Mouse (Mus musculus) v-Abl transformed pro-B cells (cell line): ENCODE measurements around the gene Lenep.
"Not testable (repeated sequence)": the region's sequence is repeated elsewhere in the genome, so short reads cannot be mapped to it uniquely, and the experiment has no call there.

Source experiments
- in situ Hi-C, 2 experiments: fragments of 400-800 bp; cut with MboI; formaldehyde crosslinking; loops; one replicate each; pipeline ENCODE4 v1.15.1; 2025; ENCODE audit not compliant: unreplicated experiment in 2 of 2

Lenep gene

GRCm38 (mm10) chr3:89402693-89403092 is at the start of gene Lenep:
TSS of gene Lenep (minus strand) at chr3:89402793.
- in situ Hi-C loops = loop anchor here in 1 of 2 experiments (5.0 kb wide), 1 partner anchor 35 kb away; the partner anchor contains the start of gene Pbxip1

DNA sequence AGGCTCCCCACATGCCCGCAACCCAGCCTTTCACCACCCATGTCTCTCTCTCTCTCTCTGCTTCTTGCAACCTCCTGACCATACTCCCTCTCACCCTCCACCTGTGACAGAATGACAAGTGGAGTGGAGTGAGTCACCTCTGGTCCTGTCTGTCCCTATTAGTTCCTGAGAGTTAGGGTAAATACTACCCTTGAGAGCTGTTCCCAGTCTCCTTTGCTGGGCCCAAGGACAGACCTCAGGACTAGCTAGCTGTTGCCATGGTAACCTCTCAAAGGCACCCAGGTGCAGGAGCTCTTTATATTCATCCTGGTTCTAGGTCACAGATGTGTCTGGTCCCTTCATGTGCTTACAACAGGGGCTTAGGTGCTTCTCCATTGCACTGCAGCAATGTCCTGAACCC is 49.3 kb upstream of the Lenep start:
- in situ Hi-C loops = no loop called here

GRCm38 (mm10) chr3:89449541-89449940 is 46.9 kb upstream of the Lenep start:
- in situ Hi-C loops = loop anchor here in 1 of 2 experiments (5.0 kb wide), 1 partner anchor 33 kb away; no protein-coding TSS in a partner anchor

GRCm38 (mm10) chr3:89448720-89449537 is 46.3 kb upstream of the Lenep start:
- in situ Hi-C loops = loop anchor here in 1 of 2 experiments (5.0 kb wide), 1 partner anchor 33 kb away; no protein-coding TSS in a partner anchor

DNA sequence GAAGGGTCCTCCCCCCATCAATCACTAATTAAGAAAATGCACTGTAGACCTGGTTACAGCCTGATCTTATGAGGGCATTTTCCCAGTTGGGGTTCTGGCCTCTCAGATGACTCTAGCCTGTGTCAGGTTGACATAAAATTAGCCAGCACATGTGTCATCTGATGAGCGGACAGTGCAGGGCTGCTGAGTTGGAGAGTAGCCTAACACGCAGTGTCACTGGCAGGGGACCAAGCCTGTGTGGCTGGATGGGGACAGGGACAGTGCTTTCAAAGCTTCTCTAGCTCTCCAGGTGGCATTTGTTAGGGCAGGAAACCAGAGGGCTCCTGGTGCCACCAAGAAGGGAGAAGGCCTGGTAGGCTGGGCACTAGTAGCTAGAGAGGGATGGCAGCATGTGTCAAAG is 38.1 kb upstream of the Lenep start:
- in situ Hi-C loops = no loop called here

- in situ Hi-C loops = loop anchor here in 1 of 2 experiments (5.0 kb wide), 1 partner anchor 35 kb away; the partner anchor contains the start of gene Lenep
These were observed 34.7 kb upstream of the Lenep start for GRCm38 (mm10) chr3:89437269-89437668.

- in situ Hi-C loops = loop anchor here in 1 of 2 experiments (5.0 kb wide), 1 partner anchor 34 kb away; the partner anchor contains the start of gene Lenep
These were observed 33.9 kb upstream of the Lenep start, which contains the start of gene Pbxip1 for GRCm38 (mm10) chr3:89436176-89437113. TSS of gene Pbxip1 (plus strand) at chr3:89436706.

DNA sequence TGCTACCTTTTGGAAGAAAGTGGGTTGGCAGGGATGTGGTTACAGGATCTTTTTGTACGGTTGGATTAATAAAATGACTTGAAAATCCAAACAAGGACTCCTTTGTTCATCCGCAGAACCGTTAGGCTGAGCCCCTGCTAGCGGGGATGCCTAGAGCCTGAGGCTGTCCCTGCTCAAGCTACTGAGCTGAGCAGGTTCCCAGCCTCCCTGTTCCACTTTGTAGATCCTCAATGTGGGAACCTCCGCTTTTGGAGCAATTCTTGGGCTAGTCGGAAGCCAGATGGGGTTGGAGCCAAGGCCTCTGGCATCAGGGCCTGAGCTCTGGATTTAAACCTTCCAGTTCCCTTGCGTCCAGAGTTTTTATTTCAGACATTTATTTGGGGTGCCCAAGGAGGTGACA is 32.4 kb upstream of the Lenep start:
- in situ Hi-C loops = loop anchor here in 1 of 2 experiments (5.0 kb wide), 1 partner anchor 33 kb away; the partner anchor contains the start of gene Lenep

DNA sequence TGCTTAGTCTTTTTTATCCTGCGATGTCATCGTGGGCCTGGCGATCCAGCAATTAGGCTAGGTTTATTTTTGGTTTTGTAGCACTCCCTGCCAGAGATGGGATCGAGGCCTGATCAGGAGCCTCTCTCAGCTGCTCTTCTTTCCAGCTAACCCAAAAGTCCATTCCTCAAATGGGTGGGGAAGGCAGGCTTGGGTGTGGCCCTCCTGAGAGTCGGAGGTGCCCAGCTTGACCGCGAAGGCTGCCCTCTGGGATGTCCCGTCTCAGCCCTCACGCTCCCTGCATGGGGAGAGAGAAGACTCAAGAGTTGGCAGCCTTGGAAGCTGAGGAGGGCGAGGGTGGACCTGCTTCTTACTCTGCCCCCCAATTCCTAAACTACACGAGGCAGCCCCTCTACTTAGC is 31.9 kb upstream of the Lenep start:
- in situ Hi-C loops = no loop called here

GRCm38 (mm10) chr3:89432606-89433005 is 30.0 kb upstream of the Lenep start:
- in situ Hi-C loops = no loop called here

GRCm38 (mm10) chr3:89430171-89431159 is 27.9 kb upstream of the Lenep start, which contains the start of gene Pygo2:
TSS of gene Pygo2 (plus strand) at chr3:89430214.
- in situ Hi-C loops = no loop called here

DNA sequence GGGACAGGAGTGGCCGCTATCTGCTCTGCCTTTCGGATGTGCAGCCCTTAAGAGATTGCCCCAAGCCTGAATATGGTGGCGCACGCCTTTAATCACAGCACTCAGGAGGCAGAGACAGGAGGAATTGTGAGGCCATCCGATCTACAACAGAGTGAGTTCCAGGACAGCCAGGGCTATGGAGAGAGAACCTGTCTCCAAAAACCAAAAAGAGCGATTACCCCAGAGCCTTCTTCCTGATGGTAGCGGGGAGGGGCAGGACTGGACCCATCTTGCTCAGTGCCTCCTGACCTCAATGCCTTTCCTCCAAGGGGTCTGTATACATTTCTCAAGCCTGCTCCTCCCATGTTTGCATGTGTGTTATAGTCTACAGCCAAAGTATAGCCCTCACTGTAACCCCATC is 26.4 kb upstream of the Lenep start:
- in situ Hi-C loops = not testable (repeated sequence)

DNA sequence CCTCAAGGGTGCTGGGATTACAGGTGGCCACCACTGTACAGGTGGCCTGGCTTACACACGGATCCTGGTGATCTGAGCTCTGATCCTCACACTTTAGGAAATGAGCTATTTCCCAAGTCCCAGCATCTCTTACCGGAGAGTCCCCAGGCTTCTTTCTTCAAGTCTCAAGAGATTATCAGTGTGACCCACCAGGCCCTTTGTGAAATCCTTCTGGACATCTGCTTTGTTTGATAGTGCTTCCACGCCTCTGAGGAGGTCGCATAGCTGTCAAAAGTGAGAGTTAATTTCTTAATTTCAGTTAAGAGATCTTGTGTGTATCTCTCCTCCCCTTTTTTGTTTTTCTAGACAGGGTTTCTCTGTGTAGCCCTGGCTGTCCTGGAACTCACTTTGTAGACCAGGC is 23.3 kb upstream of the Lenep start:
- in situ Hi-C loops = no loop called here

DNA sequence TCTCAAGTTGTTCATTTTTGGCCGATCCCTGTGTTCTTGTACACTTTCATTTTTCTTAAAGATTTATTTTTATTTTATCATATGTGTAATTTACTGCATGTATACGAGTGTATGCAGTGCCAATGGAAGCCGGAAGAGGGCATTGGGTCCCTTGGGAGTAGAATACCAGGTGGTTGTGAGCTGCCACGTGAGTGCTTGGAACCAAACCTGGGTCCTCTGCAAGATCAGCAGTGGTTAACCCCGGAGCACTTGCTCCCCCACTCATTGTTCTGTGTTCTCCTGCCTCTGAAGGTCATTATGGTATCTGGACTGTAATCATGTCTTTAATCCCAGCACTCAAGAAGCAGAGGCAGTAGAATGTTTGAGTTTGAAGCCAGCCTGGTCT is 22.5 kb upstream of the Lenep start:
- in situ Hi-C loops = no loop called here

- in situ Hi-C loops = no loop called here
These were observed 22.0 kb upstream of the Lenep start for GRCm38 (mm10) chr3:89424416-89425140.

- in situ Hi-C loops = no loop called here
These were observed 20.1 kb upstream of the Lenep start for GRCm38 (mm10) chr3:89422556-89423205.

DNA sequence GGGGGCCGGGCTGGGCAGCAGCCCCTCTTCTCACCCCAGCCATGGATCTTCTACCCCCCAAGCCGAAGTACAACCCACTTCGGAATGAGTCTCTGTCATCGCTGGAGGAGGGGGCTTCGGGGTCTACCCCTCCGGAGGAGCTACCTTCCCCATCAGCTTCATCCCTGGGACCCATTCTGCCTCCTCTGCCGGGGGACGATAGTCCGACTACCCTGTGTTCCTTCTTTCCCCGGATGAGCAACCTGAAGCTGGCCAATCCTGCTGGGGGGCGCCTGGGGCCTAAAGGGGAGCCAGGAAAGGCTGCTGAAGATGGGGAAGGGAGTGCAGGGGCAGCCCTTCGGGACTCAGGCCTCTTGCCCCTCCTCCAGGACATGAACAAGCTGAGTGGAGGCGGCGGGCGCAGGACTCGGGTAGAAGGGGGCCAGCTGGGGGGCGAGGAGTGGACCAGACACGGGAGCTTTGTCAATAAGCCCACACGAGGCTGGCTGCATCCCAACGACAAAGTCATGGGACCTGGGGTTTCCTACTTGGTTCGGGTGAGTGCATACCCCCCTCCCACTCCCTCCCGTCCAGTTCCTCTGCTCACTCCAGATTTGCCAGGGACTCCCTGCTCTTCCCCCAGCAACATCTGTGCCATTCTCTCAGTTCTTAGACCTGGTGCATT is 19.3 kb upstream of the Lenep start:
- in situ Hi-C loops = no loop called here
